Mouse (Mus musculus): ENCODE measurements around the gene Scly. TPM values are rescaled to one million over a fixed set of nuclear protein-coding genes. Genes with fewer than 3 reads are reported as not detected.

Gene Scly
- polyA plus RNA-seq, 1 experiment from 2014 or later = 15.3 TPM

DNA sequence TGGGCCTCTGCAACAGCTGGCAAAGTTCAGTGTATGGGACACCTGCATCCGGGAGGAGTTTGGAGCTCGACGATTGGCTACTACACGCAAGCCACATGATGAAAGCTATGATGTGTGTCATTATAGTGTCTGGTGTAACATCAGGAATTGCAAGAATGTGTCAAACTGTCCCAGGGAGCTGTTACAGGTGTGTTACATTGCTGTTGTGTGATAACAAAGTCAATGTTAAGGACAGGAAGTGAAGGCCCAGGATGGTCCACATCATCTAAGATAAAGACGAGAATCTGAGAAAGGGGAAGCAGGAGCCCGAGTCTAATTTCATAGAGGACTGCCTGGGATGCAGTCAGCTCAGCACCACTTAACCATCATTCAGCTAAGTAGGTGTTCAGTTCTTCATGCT lies 2.6 kb upstream of the Scly start:
- no peak overlapping the region for H3K27ac ChIP-seq (ENCODE audit: low read depth, low read length)
- H3K4me2 ChIP-seq (replicated peaks; ENCODE audit: low read depth, low read length) = no peak overlapping the region
- no peak for ATAC-seq (ENCODE audit: low FRiP score, low TSS enrichment)
- peaks cover 13% of the 10 kb centered on the region; the same call in 1 of the 2 replicates for H3K4me1 ChIP-seq (ENCODE audit: control insufficient read depth, insufficient read depth, low read length)
- H3K36me3 ChIP-seq (ENCODE audit: control insufficient read depth, insufficient read depth, low read length) = peaks cover 4% of the 10 kb centered on the region
- H3K4me3 ChIP-seq (ENCODE audit: low read length) = no peak overlapping the region
- H3K9ac ChIP-seq (ENCODE audit: low read depth, low read length) = no peak overlapping the region
- H3K9me3 ChIP-seq (ENCODE audit: control insufficient read depth, low read length) = no peaks in the 10 kb centered on the region
- WGBS = 92% methylated on average over 6 of the region's 6 CpGs
- no peaks in the 10 kb centered on the region for H3K27me3 ChIP-seq (ENCODE audit: control insufficient read depth, insufficient read depth, low read length)

DNA sequence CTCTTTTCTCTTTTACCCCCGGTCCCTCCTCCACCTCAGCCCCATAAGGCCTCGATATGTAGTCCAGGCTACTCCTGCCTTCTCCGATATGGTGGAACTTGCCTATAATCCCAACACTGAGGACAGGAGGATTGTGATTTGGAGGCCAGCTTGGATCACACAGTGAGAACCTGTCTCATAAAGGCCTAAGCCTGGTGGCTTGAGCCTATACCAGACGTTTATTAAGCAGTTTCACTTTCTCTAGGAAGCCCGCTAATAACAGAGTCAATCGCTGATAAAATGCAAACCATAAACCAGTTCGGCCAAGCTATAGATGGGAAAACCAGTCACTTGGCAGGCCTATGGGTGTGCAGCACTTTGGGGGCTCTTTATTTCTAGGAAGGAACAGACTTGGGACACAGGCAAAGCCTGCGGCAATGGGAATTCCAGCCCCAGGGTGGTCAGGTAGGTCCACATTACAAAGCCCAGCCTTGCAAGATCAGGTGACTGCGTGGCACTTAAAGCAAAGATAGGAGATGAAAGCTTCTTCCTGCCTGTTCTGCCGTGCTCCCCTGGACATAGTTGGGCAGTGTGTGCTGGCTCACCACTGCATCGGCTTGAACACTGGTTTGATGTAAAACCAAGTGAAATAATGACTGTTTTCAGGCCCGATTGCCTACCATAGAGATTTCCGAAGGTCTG lies 1.0 kb downstream of the Scly start:
- no peaks in the 10 kb centered on the region for H3K9me3 ChIP-seq (ENCODE audit: control insufficient read depth, low read length)
- no peaks in the 10 kb centered on the region for H3K27me3 ChIP-seq (ENCODE audit: control insufficient read depth, insufficient read depth, low read length)
- peaks cover 16% of the 10 kb centered on the region for H3K4me1 ChIP-seq (ENCODE audit: control insufficient read depth, insufficient read depth, low read length)
- peak overlapping the region; percentile 66 for H3K4me3 ChIP-seq (ENCODE audit: low read length)
- no peak overlapping the region for H3K27ac ChIP-seq (ENCODE audit: low read depth, low read length)
- H3K9ac ChIP-seq (ENCODE audit: low read depth, low read length) = peak overlapping the region; percentile 65; the same call in 1 of the 2 replicates
- peaks cover 3% of the 10 kb centered on the region; the same call in 1 of the 2 replicates for H3K36me3 ChIP-seq (ENCODE audit: control insufficient read depth, insufficient read depth, low read length)
- 81% methylated on average over 13 of the region's 13 CpGs for WGBS
- peak overlapping the region; percentile 76 for H3K4me2 ChIP-seq (replicated peaks; ENCODE audit: low read depth, low read length)
- ATAC-seq (ENCODE audit: low FRiP score, low TSS enrichment) = no peak

DNA sequence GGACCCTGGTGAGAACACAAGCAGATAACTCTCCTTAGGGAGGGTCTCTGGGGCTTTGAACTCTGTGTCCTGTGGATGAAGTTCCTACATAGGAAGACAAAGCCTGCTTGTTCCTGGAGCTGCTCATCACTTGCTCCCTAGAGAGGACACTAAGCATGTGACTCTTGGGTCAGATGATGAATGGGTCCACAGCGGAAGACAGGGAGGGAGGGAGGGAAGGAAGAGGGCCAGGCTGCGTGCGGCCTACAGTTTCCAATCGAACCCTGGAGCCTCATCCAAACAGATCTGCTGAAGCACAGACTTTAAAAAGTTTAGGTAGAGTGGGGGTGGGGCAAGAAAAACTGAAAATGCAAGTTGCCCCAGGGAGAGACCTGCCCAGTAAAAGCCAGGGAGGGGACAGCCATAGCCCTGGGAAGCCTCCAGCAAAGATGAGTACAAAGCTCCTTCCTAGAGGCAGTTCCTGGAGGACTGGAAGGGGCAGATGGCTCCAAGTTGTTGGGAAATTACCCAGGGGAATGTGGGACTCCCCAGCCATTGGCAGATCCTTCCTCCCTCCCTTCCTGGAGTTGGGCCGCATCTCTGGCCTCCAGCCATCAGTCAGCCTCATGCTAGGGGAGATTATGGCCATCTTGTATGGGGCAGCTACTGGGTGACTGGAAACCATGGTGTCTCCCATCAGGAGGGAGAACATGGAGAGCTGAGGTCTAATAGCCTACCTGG lies 1.7 kb downstream of the Scly start:
- Histone ChIP-seq H3K27me3 (ENCODE audit: control insufficient read depth, insufficient read depth, low read length) (no peaks in the 10 kb centered on the region), H3K36me3 (ENCODE audit: control insufficient read depth, insufficient read depth, low read length) (peaks cover 3% of the 10 kb centered on the region), H3K4me2 (replicated peaks; ENCODE audit: low read depth, low read length) (no peak overlapping the region), H3K27ac (ENCODE audit: low read depth, low read length) (no peak overlapping the region), H3K9ac (ENCODE audit: low read depth, low read length) (no peak overlapping the region), H3K4me3 (ENCODE audit: low read length) (no peak overlapping the region), H3K9me3 (ENCODE audit: control insufficient read depth, low read length) (no peaks in the 10 kb centered on the region), H3K4me1 (ENCODE audit: control insufficient read depth, insufficient read depth, low read length) (peaks cover 16% of the 10 kb centered on the region)
- ATAC-seq (ENCODE audit: low FRiP score, low TSS enrichment) = no peak
- 82% methylated on average over 5 of the region's 5 CpGs for WGBS

DNA sequence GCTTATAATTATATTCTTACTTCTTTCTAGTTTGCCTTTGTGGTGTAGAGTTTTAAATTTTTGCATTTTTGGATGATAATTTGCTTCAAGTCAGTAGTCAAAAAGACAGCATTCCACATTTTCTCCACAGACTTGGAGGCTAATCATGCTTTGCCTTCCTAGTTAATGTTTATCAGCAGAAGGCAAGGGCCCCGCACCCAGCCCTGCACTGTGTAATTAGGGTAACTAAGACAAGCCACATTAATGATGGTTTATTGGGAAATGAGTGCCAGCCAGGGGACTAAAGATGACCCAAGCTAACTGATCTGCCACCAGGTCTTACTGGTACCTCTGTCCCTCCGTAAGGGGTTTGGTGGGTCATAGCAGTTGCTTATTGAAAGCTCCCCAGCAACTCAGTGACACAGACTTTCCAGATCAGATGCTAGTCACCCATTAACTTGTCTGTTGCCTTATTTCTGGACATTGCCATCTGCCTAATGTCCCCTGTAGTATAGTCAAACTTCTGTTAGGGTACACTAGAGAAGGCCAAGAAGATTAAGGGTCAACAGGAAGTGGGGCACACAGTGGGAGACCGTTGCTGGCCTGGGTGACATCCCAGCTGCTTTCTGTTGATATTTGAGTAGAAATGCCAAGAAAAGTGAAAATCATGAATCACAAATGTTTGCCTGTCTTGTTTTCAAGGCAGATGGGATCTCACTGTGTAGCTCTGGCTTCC lies 3.2 kb downstream of the Scly start:
- Histone ChIP-seq H3K4me1 (ENCODE audit: control insufficient read depth, insufficient read depth, low read length) (peaks cover 16% of the 10 kb centered on the region), H3K27ac (ENCODE audit: low read depth, low read length) (peak overlapping the region; percentile 37; the same call in 1 of the 2 replicates), H3K27me3 (ENCODE audit: control insufficient read depth, insufficient read depth, low read length) (no peaks in the 10 kb centered on the region), H3K36me3 (ENCODE audit: control insufficient read depth, insufficient read depth, low read length) (peaks cover 13% of the 10 kb centered on the region), H3K9me3 (ENCODE audit: control insufficient read depth, low read length) (no peaks in the 10 kb centered on the region), H3K9ac (ENCODE audit: low read depth, low read length) (no peak overlapping the region), H3K4me3 (ENCODE audit: low read length) (no peak overlapping the region), H3K4me2 (replicated peaks; ENCODE audit: low read depth, low read length) (no peak overlapping the region)
- 56% methylated on average over 3 of the region's 3 CpGs for WGBS
- ATAC-seq (ENCODE audit: low FRiP score, low TSS enrichment) = no peak

DNA sequence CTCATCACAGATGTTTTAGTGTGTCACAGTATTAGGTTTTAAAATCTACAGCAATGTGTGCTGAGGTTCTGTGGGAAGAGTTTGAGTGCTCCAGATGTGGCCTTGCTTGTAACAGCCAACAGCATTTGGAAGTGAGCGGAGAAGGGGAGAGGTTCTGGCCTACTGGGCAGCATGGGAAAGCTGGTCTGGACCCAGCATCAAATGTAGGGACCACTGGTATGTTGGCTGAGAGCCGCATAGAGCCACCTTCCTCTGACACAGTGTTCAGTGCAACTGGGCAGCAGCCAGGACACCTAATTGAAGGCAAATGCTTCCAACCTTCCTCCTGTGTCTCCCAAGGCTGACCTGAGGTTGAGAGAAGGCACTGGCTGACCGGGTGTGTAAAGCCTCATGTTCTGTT lies 3.9 kb downstream of the Scly start:
- no peak overlapping the region for H3K27ac ChIP-seq (ENCODE audit: low read depth, low read length)

DNA sequence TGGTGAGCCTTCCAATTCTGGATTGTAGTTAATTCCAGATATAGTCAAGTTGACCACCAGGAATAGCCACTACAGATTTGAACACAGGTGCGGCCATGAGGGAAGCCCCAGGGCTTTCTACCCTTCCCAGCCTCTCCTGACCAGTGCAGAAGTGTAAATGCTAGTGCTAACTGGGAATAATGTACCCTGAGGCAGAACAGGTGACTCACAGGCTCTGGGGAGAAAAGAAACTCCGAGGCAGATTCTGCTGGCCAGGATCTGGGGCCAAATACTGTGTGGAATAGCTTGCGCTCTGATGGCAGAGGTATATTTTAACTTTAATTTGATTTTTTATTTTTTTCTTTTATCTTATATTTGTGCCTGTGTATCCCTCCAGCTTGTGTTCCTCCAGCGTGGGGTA lies 6.5 kb downstream of the Scly start:
- Histone ChIP-seq H3K27ac (ENCODE audit: low read depth, low read length) (no peak overlapping the region), H3K4me1 (ENCODE audit: control insufficient read depth, insufficient read depth, low read length) (peaks cover 9% of the 10 kb centered on the region), H3K27me3 (ENCODE audit: control insufficient read depth, insufficient read depth, low read length) (no peaks in the 10 kb centered on the region), H3K4me3 (ENCODE audit: low read length) (no peak overlapping the region), H3K9ac (ENCODE audit: low read depth, low read length) (no peak overlapping the region), H3K36me3 (ENCODE audit: control insufficient read depth, insufficient read depth, low read length) (peaks cover 32% of the 10 kb centered on the region), H3K4me2 (replicated peaks; ENCODE audit: low read depth, low read length) (no peak overlapping the region), H3K9me3 (ENCODE audit: control insufficient read depth, low read length) (no peaks in the 10 kb centered on the region)
- WGBS = 85% methylated on average over 4 of the region's 4 CpGs
- ATAC-seq (ENCODE audit: low FRiP score, low TSS enrichment) = no peak

More for the DNA sequence above, 3.9 kb downstream of the Scly start:
- H3K4me1 ChIP-seq (ENCODE audit: control insufficient read depth, insufficient read depth, low read length) = peaks cover 16% of the 10 kb centered on the region
- H3K9me3 ChIP-seq (ENCODE audit: control insufficient read depth, low read length) = no peaks in the 10 kb centered on the region
- no peak overlapping the region for H3K4me2 ChIP-seq (replicated peaks; ENCODE audit: low read depth, low read length)
- H3K4me3 ChIP-seq (ENCODE audit: low read length) = no peak overlapping the region
- no peak overlapping the region for H3K9ac ChIP-seq (ENCODE audit: low read depth, low read length)
- WGBS = 86% methylated on average over 3 of the region's 3 CpGs
- H3K27me3 ChIP-seq (ENCODE audit: control insufficient read depth, insufficient read depth, low read length) = no peaks in the 10 kb centered on the region
- H3K36me3 ChIP-seq (ENCODE audit: control insufficient read depth, insufficient read depth, low read length) = peaks cover 13% of the 10 kb centered on the region
- no peak for ATAC-seq (ENCODE audit: low FRiP score, low TSS enrichment)

DNA sequence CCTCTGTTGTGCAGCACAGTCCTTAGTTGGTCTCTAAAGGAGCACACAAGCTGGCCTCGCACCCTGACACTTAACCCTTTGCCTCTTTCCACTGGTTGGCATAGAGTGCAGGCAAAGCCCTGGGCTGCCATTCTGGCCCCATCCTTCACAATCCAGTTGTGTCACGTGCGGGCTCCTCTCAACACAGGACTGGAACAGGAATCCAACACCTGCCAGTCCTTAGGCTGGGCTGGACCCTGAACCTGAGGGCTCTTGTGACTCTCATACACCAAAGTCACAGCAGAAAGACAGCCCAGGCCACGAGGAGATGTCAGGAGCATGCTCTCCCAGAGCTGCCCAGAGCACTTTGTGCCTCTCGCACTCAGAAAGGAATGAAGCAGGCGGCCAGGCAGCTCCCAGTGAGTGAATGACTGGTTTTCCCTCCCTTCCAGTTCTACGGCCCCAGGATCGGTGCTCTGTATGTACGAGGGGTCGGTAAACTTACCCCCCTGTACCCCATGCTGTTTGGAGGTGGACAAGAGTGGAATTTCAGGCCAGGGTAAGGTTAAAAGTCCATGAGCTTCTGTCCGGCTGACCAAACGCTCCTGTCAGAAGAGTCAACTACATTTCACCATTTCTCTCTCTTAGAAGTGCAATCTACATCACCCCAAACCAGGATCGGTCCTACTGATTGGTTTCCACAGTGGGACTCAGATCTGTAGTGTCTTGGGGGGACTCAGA lies 11.4 kb downstream of the Scly start:
- Histone ChIP-seq H3K4me1 (ENCODE audit: control insufficient read depth, insufficient read depth, low read length) (0 out of 2 replicates have a peak, but pooled peaks cover 4% of the 10 kb centered on the region), H3K4me3 (ENCODE audit: low read length) (no peak overlapping the region), H3K9me3 (ENCODE audit: control insufficient read depth, low read length) (no peaks in the 10 kb centered on the region), H3K9ac (ENCODE audit: low read depth, low read length) (no peak overlapping the region), H3K36me3 (ENCODE audit: control insufficient read depth, insufficient read depth, low read length) (peaks cover 37% of the 10 kb centered on the region), H3K27ac (ENCODE audit: low read depth, low read length) (no peak overlapping the region), H3K4me2 (replicated peaks; ENCODE audit: low read depth, low read length) (no peak overlapping the region), H3K27me3 (ENCODE audit: control insufficient read depth, insufficient read depth, low read length) (no peaks in the 10 kb centered on the region)
- ATAC-seq (ENCODE audit: low FRiP score, low TSS enrichment) = no peak
- 94% methylated on average over 13 of the region's 13 CpGs for WGBS

DNA sequence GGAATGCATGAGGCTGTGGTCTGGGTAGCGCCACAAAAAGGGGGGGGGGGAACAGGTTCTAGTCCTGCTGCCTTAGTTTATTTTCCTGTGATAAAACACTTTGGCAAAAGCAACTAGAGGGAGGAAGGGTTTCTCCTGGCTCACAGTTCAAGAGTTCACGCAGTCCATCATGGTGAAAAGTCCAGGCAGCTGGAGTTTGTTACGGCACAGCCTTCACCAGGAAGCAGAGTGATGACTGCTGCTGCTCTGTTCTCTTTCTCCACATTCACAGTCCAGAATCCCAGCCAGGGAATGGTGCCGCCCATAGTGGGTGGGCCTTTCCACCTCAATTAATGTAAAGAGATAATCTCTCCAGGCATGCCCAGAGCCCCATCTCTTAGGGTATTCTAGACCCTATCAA lies 14.1 kb downstream of the Scly start:
- no peak overlapping the region for H3K4me3 ChIP-seq (ENCODE audit: low read length)
- ATAC-seq (ENCODE audit: low FRiP score, low TSS enrichment) = no peak
- 0 out of 2 replicates have a peak, but pooled peaks cover 4% of the 10 kb centered on the region for H3K4me1 ChIP-seq (ENCODE audit: control insufficient read depth, insufficient read depth, low read length)
- H3K9ac ChIP-seq (ENCODE audit: low read depth, low read length) = no peak overlapping the region
- H3K9me3 ChIP-seq (ENCODE audit: control insufficient read depth, low read length) = no peaks in the 10 kb centered on the region
- peaks cover 24% of the 10 kb centered on the region for H3K36me3 ChIP-seq (ENCODE audit: control insufficient read depth, insufficient read depth, low read length)
- no peaks in the 10 kb centered on the region for H3K27me3 ChIP-seq (ENCODE audit: control insufficient read depth, insufficient read depth, low read length)
- H3K27ac ChIP-seq (ENCODE audit: low read depth, low read length) = no peak overlapping the region
- H3K4me2 ChIP-seq (replicated peaks; ENCODE audit: low read depth, low read length) = no peak overlapping the region
- 79% methylated on average over 4 of the region's 4 CpGs for WGBS

Measured in kidney, embryonic 14.5 days (tissue).